Mouse (Mus musculus): ENCODE data around the gene Foxp3.

Foxp3 gene

GRCm38 (mm10) chrX:7573176-7574086, at the start of gene Foxp3:
TSS of gene Foxp3 (plus strand) at chrX:7573644.
- peak; percentile 60 for DNase-seq

- no peak for DNase-seq
Measured at GRCm38 (mm10) chrX:7524961-7525360, 48.5 kb upstream of the Foxp3 start.

- no peak for DNase-seq
Measured at GRCm38 (mm10) chrX:7553474-7553873, 20.0 kb upstream of the Foxp3 start.

GRCm38 (mm10) chrX:7563076-7563475, 10.4 kb upstream of the Foxp3 start:
- no peak for DNase-seq

- DNase-seq: no peak
Measured at GRCm38 (mm10) chrX:7566352-7566751, 7.1 kb upstream of the Foxp3 start.

- DNase-seq: no peak
Measured at GRCm38 (mm10) chrX:7567491-7567890, 6.0 kb upstream of the Foxp3 start.

- DNase-seq: peak; percentile 15
Measured at GRCm38 (mm10) chrX:7570481-7571175, 2.8 kb upstream of the Foxp3 start.

- no peak for DNase-seq
Measured at GRCm38 (mm10) chrX:7571565-7572136, 1.8 kb upstream of the Foxp3 start.

- no peak for DNase-seq
Measured at GRCm38 (mm10) chrX:7572466-7572865, 978 bp upstream of the Foxp3 start.

GRCm38 (mm10) chrX:7574087-7574884, 842 bp downstream of the Foxp3 start, which contains the start of gene Ppp1r3f:
TSS of gene Ppp1r3f (minus strand) at chrX:7574283.
- DNase-seq: peak; percentile 98

- no peak for DNase-seq
Measured at GRCm38 (mm10) chrX:7574885-7575231, 1.4 kb downstream of the Foxp3 start.

- DNase-seq: no peak
Measured at GRCm38 (mm10) chrX:7581151-7581550, 7.7 kb downstream of the Foxp3 start.

GRCm38 (mm10) chrX:7583881-7584280, 10.4 kb downstream of the Foxp3 start:
- no peak for DNase-seq

- DNase-seq: no peak
Measured at GRCm38 (mm10) chrX:7586356-7586755, 12.9 kb downstream of the Foxp3 start.

- DNase-seq: no peak
Measured at GRCm38 (mm10) chrX:7595371-7595770, 21.9 kb downstream of the Foxp3 start.

- no peak for DNase-seq
Measured at GRCm38 (mm10) chrX:7604004-7604403, 30.6 kb downstream of the Foxp3 start.

GRCm38 (mm10) chrX:7604879-7605574, 31.6 kb downstream of the Foxp3 start, which contains the start of gene Ccdc22:
TSS of gene Ccdc22 (minus strand) at chrX:7605517.
- DNase-seq: peak; percentile 87

- DNase-seq: no peak
Measured at GRCm38 (mm10) chrX:7605575-7605941, 32.1 kb downstream of the Foxp3 start.

- DNase-seq: no peak
Measured at GRCm38 (mm10) chrX:7606783-7607182, 33.3 kb downstream of the Foxp3 start, which contains the start of gene Cacna1f. TSS of gene Cacna1f (plus strand) at chrX:7607083.

- peak; percentile 57 for DNase-seq
Measured at GRCm38 (mm10) chrX:7610035-7610434, 36.6 kb downstream of the Foxp3 start.

- peak; percentile 35 for DNase-seq
Measured at GRCm38 (mm10) chrX:7610536-7611258, 37.3 kb downstream of the Foxp3 start.

Data from cerebellum, adult 9-10 months (tissue).